Mouse (Mus musculus) kidney, adult 2 months (tissue): ENCODE results near the gene Kif3c.

ENCODE experiments used
- CTCF ChIP-seq: fragments of 200-500 bp; conservative IDR thresholded peaks from 2 replicates; pipeline ENCODE4 v1.5.1; 2011; ENCODE audit warnings: low read depth, mild to moderate bottlenecking, control low read depth, low read length, moderate library complexity, mixed read lengths; ENCODE audit not compliant: insufficient read depth, insufficient read length
- POLR2A ChIP-seq: fragments of 200-500 bp; IDR thresholded peaks from one replicate; pipeline ENCODE4 v1.6.1; 2011; ENCODE audit warnings: low read depth, low read length, control low read depth

- TF ChIP-seq POLR2A (no peak), CTCF (no peak)
Observed at GRCm38 (mm10) chr12:3420519-3420918, 55.6 kb downstream of the Kif3c start.
